Mouse (Mus musculus) hindbrain, embryonic 12.5 days (tissue): ENCODE results near the gene Hbq1a. TPM values are rescaled to one million over a fixed set of nuclear protein-coding genes. Genes with fewer than 3 reads are reported as not detected.

Experiments
- polyA plus RNA-seq: library from polyadenylated mRNA; unstranded; fragments of >200 nt; fragmentation: Nextera tagmentation; extraction: Ambion mirVana; gene quantifications from 2 replicates; pipeline ENCODE4 v1.2.1, GENCODE M21; 2016

The Hbq1a gene
- polyA plus RNA-seq, 1 experiment from 2014 or later = 0.72 TPM

Other genes with a start within 250 kb of the Hbq1a start
- gene Il9r, start 99.8 kb upstream of the Hbq1a start, polyA plus RNA-seq = not detected in 2 replicates
- 52.8 and 55.1 TPM in 2 replicates for gene Snrnp25, start 94.7 kb upstream of the Hbq1a start, polyA plus RNA-seq
- gene Rhbdf1, start 77.8 kb upstream of the Hbq1a start, polyA plus RNA-seq = 32.8 and 33.1 TPM in 2 replicates
- gene Mpg, start 73.6 kb upstream of the Hbq1a start, polyA plus RNA-seq = 30.4 and 32.3 TPM in 2 replicates
- 51.3 and 51.7 TPM in 2 replicates for gene Nprl3, start 32.4 kb upstream of the Hbq1a start, polyA plus RNA-seq
- gene Hba-x, start 23.7 kb upstream of the Hbq1a start, polyA plus RNA-seq = 1,600 and 2,073 TPM in 2 replicates
- 2,983 and 3,718 TPM in 2 replicates for gene Hba-a1, start 16.6 kb upstream of the Hbq1a start, polyA plus RNA-seq
- 4.6 and 5.1 TPM in 2 replicates for gene Hbq1b, start 13.1 kb upstream of the Hbq1a start, polyA plus RNA-seq
- gene Hba-a2, start 3.6 kb upstream of the Hbq1a start, polyA plus RNA-seq = 6,460 and 7,804 TPM in 2 replicates
- 29.5 and 31.7 TPM in 2 replicates for gene Sh3pxd2b, start 47.8 kb downstream of the Hbq1a start, polyA plus RNA-seq
- gene Ubtd2, start 155.3 kb downstream of the Hbq1a start, polyA plus RNA-seq = 64.4 and 71.9 TPM in 2 replicates
- not detected in 2 replicates for gene Efcab9, start 232.0 kb downstream of the Hbq1a start, polyA plus RNA-seq
- gene Stk10, start 233.2 kb downstream of the Hbq1a start, polyA plus RNA-seq = 2.5 and 3.3 TPM in 2 replicates